Mouse (Mus musculus) brain, embryonic 14.5 days (tissue): ENCODE results near the gene Gtf2f1.

Source experiments
- CTCF ChIP-seq: fragments of 200-500 bp; IDR thresholded peaks from 2 replicates; pipeline ENCODE4 v1.5.1; 2012; ENCODE audit warnings: inconsistent platforms, mild to moderate bottlenecking, moderate library complexity, borderline replicate concordance; ENCODE audit not compliant: insufficient read depth, insufficient read length; ENCODE audit errors: extremely low read depth
- POLR2A ChIP-seq: fragments of 200-500 bp; IDR thresholded peaks from 2 replicates; pipeline ENCODE4 v1.6.1; 2012; ENCODE audit warnings: mild to moderate bottlenecking, inconsistent platforms, borderline replicate concordance; ENCODE audit not compliant: poor library complexity, insufficient read depth, insufficient read length, severe bottlenecking; ENCODE audit errors: extremely low read depth

- no peak for TF ChIP-seq CTCF
- TF ChIP-seq POLR2A, result no peak
Observed at GRCm38 (mm10) chr17:56990966-56991365, 20.1 kb downstream of the Gtf2f1 start.
